Mouse (Mus musculus) frontal cortex, adult 2 months (tissue): ENCODE data around the gene Mgat5b. TPM values are rescaled to one million over a fixed set of nuclear protein-coding genes. Genes with fewer than 3 reads are reported as not detected.

ENCODE experiments used
- DNase-seq, 2 experiments: peaks; one replicate each; pipeline ENCODE4 v3.0.0; 2022; ENCODE audit warnings: low spot score in 1 of 2; ENCODE audit errors: extremely low spot score in 1 of 2
- polyA plus RNA-seq: library from polyadenylated mRNA; depleted of rRNA; stranded (reverse); fragments of >200 nt; gene quantifications from 2 replicates; pipeline ENCODE4 v1.2.3, GENCODE M21; 2012; rRNA removed

Gene Mgat5b
- polyA plus RNA-seq, 1 experiment = 60.5 TPM

GRCm38 (mm10) chr11:117028861-117029568, 110.4 kb downstream of the Mgat5b start:
- peak; percentile 52 to 75 for DNase-seq

DNA sequence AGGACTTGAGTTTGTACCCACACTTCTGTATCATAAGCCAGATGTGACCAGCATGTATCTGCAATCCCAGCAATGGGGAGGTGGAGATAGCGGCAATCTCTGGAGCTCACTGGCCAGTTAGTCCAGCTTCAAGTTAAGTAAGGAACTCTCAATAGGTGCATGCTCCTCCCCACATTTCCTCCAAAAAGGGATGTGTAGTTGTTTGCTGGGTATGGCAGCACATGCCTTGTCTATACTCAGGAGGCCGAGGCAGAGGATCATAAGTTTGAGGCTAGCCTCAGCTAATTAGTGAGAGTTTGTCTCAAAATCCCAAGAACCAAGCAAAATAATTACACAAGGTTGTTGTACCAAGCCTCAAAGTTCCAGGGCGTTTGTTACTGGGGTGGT, 110.9 kb downstream of the Mgat5b start:
- DNase-seq = no peak

- DNase-seq = no peak
These were observed 111.4 kb downstream of the Mgat5b start for GRCm38 (mm10) chr11:117030018-117030417.

- peak; percentile 60 to 79 for DNase-seq
These were observed 111.9 kb downstream of the Mgat5b start for GRCm38 (mm10) chr11:117030471-117031101.

DNA sequence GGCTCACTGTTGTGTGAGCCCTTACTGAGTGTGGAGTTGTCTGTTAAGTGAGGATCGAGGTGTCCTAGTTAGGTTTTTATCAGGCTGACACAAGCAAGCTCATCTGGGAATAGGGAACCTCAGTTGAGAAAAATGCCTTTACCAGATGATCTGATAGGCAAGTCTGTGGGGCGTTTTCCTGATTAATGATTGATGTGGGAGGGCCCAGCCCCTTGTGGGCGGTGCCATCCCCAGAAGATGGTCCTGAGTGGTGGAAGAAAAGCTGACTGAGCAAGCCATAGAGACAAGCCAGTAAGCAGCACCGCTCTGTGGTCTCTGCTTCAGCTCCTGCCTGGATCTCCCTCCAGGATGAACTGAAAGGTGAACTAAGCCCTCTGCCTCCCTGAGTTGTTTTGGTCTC, 112.6 kb downstream of the Mgat5b start:
- DNase-seq = peak in 1 of 2 experiments; percentile 43

DNA sequence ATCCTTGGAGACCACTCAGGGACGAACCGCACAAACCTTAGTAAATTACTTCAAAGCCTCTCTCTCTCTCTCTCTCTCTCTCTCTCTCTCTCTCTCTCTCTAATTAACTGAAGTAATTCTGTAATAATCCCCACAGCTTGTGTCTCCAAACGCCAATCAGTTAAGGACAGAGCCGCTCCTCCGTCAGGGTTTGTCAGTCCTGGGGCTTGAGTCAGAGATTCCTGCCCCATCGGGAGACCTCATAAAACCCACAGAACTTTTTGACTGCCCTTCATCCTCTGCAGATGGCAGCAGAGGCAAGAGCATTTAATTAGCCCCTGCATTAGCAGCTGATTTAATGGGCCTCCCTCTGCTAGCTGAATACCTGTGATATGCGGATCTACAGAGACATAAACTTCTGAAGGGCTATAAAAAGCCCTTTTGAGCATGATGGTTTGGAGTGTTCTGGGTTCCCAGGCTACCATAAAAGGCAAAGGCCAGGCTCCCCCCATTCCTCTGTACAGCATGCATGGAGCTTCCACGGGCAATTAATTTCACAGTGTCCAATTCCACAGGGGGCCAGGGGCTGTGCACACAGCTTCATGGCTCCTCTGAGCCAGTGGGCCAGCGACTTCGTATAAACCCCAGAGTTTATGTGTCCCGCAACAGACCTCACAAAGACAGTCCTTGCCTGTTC, 117.1 kb downstream of the Mgat5b start:
- no peak for DNase-seq

Other genes with a start within 250 kb of the Mgat5b start
- not detected in 2 replicates for gene St6galnac1, start 143.4 kb upstream of the Mgat5b start, polyA plus RNA-seq
- gene Mxra7, start 90.8 kb upstream of the Mgat5b start, polyA plus RNA-seq = 13.1 and 16.8 TPM in 2 replicates
- 36.6 and 39.8 TPM in 2 replicates for gene Mettl23, start 75.6 kb upstream of the Mgat5b start, polyA plus RNA-seq
- 24.4 and 25.0 TPM in 2 replicates for gene Jmjd6, start 75.4 kb upstream of the Mgat5b start, polyA plus RNA-seq
- 37.9 and 41.2 TPM in 2 replicates for gene Mfsd11, start 66.4 kb upstream of the Mgat5b start, polyA plus RNA-seq
- 324 and 333 TPM in 2 replicates for gene Srsf2, start 65.8 kb upstream of the Mgat5b start, polyA plus RNA-seq
- gene Sec14l1, start 196.3 kb downstream of the Mgat5b start, polyA plus RNA-seq = 214 and 229 TPM in 2 replicates